Mouse (Mus musculus): ENCODE data around the gene Ctsd. TPM values are rescaled to one million over a fixed set of nuclear protein-coding genes. Genes with fewer than 3 reads are reported as not detected.

The Ctsd gene
- total and polyA plus RNA-seq, 2 experiments from 2014 or later = 484 to 1,105 TPM

GRCm38 (mm10) chr7:142399250-142399649 is 11.4 kb upstream of the Ctsd start:
- Histone ChIP-seq H3K27ac (ENCODE audit: low read depth) (no peak overlapping the region), H3K4me2 (ENCODE audit: low read depth, low read length) (no peak overlapping the region), H3K36me3 (replicated peaks; ENCODE audit: control insufficient read depth, insufficient read depth, low read length) (no peaks in the 10 kb centered on the region), H3K9ac (replicated peaks; ENCODE audit: low read depth, low read length) (no peak overlapping the region), H3K4me3 (ENCODE audit: low read depth, low read length) (no peak overlapping the region), H3K9me3 (replicated peaks; ENCODE audit: control insufficient read depth, low read length) (no peaks in the 10 kb centered on the region), H3K27me3 (ENCODE audit: control insufficient read depth, insufficient read depth, low read length) (no peaks in the 10 kb centered on the region), H3K4me1 (ENCODE audit: control insufficient read depth, insufficient read depth) (no peaks in the 10 kb centered on the region)
- DNase-seq (ENCODE audit: low spot score) = no peak
- 81% methylated on average over 1 of the region's 1 CpGs for WGBS
- TF ChIP-seq EP300 (IDR thresholded peaks at IDR 0.05; ENCODE audit: low read depth) = no peak
- TF ChIP-seq CTCF (IDR thresholded peaks at IDR 0.05; ENCODE audit: low read depth) = no peak
- ATAC-seq (ENCODE audit: insufficient read depth, low read depth) = no peak

- no peak for TF ChIP-seq EP300 (IDR thresholded peaks at IDR 0.05; ENCODE audit: low read depth)
- TF ChIP-seq CTCF (IDR thresholded peaks at IDR 0.05; ENCODE audit: low read depth) = no peak
- H3K27me3 ChIP-seq (ENCODE audit: control insufficient read depth, insufficient read depth, low read length) = no peaks in the 10 kb centered on the region
- H3K36me3 ChIP-seq (replicated peaks; ENCODE audit: control insufficient read depth, insufficient read depth, low read length) = no peaks in the 10 kb centered on the region
- WGBS = 32% methylated on average over 2 of the region's 2 CpGs
- H3K4me3 ChIP-seq (ENCODE audit: low read depth, low read length) = no peak overlapping the region
- ATAC-seq (ENCODE audit: insufficient read depth, low read depth) (peak; percentile 21; the same call in 1 of the 2 replicates), DNase-seq (ENCODE audit: low spot score) (peak; percentile 14)
- H3K9me3 ChIP-seq (replicated peaks; ENCODE audit: control insufficient read depth, low read length) = no peaks in the 10 kb centered on the region
- H3K4me1 ChIP-seq (ENCODE audit: control insufficient read depth, insufficient read depth) = no peaks in the 10 kb centered on the region
- H3K27ac ChIP-seq (ENCODE audit: low read depth) = no peak overlapping the region; the same call in 1 of the 2 replicates
- H3K9ac ChIP-seq (replicated peaks; ENCODE audit: low read depth, low read length) = no peak overlapping the region
- no peak overlapping the region for H3K4me2 ChIP-seq (ENCODE audit: low read depth, low read length)
Observed at GRCm38 (mm10) chr7:142398052-142398451, 10.2 kb upstream of the Ctsd start.

GRCm38 (mm10) chr7:142396611-142397010 is 8.8 kb upstream of the Ctsd start:
- no peak overlapping the region for H3K4me3 ChIP-seq (ENCODE audit: low read depth, low read length)
- 63% methylated on average over 1 of the region's 1 CpGs for WGBS
- no peak for DNase-seq (ENCODE audit: low spot score)

GRCm38 (mm10) chr7:142395472-142395871 is 7.6 kb upstream of the Ctsd start:
- Histone ChIP-seq H3K4me1 (ENCODE audit: control insufficient read depth, insufficient read depth) (no peaks in the 10 kb centered on the region), H3K4me2 (ENCODE audit: low read depth, low read length) (no peak overlapping the region), H3K4me3 (ENCODE audit: low read depth, low read length) (no peak overlapping the region), H3K9me3 (replicated peaks; ENCODE audit: control insufficient read depth, low read length) (no peaks in the 10 kb centered on the region), H3K27ac (ENCODE audit: low read depth) (no peak overlapping the region), H3K9ac (replicated peaks; ENCODE audit: low read depth, low read length) (no peak overlapping the region), H3K36me3 (replicated peaks; ENCODE audit: control insufficient read depth, insufficient read depth, low read length) (no peaks in the 10 kb centered on the region), H3K27me3 (ENCODE audit: control insufficient read depth, insufficient read depth, low read length) (no peaks in the 10 kb centered on the region)
- no peak for ATAC-seq (ENCODE audit: insufficient read depth, low read depth)
- DNase-seq (ENCODE audit: low spot score) = no peak
- TF ChIP-seq CTCF (IDR thresholded peaks at IDR 0.05; ENCODE audit: low read depth) (no peak), EP300 (IDR thresholded peaks at IDR 0.05; ENCODE audit: low read depth) (no peak)
- whole genome bisulfite sequencing = 79% methylated on average over 4 of the region's 4 CpGs

More at GRCm38 (mm10) chr7:142396611-142397010, 8.8 kb upstream of the Ctsd start:
- no peak overlapping the region for H3K4me2 ChIP-seq (ENCODE audit: low read depth, low read length)
- no peak overlapping the region for H3K27ac ChIP-seq (ENCODE audit: low read depth)
- H3K9ac ChIP-seq (replicated peaks; ENCODE audit: low read depth, low read length) = no peak overlapping the region
- no peaks in the 10 kb centered on the region for H3K36me3 ChIP-seq (replicated peaks; ENCODE audit: control insufficient read depth, insufficient read depth, low read length)
- H3K4me1 ChIP-seq (ENCODE audit: control insufficient read depth, insufficient read depth) = no peaks in the 10 kb centered on the region
- TF ChIP-seq EP300 (IDR thresholded peaks at IDR 0.05; ENCODE audit: low read depth) (no peak), CTCF (IDR thresholded peaks at IDR 0.05; ENCODE audit: low read depth) (no peak)
- H3K9me3 ChIP-seq (replicated peaks; ENCODE audit: control insufficient read depth, low read length) = no peaks in the 10 kb centered on the region
- H3K27me3 ChIP-seq (ENCODE audit: control insufficient read depth, insufficient read depth, low read length) = no peaks in the 10 kb centered on the region
- no peak for ATAC-seq (ENCODE audit: insufficient read depth, low read depth)

GRCm38 (mm10) chr7:142394261-142395190 is 6.7 kb upstream of the Ctsd start:
- peak overlapping the region; percentile 23 for H3K27ac ChIP-seq (ENCODE audit: low read depth)
- 56% methylated on average over 6 of the region's 6 CpGs for WGBS
- no peak overlapping the region for H3K4me2 ChIP-seq (ENCODE audit: low read depth, low read length)
- H3K4me1 ChIP-seq (ENCODE audit: control insufficient read depth, insufficient read depth) = no peaks in the 10 kb centered on the region
- DNase-seq (ENCODE audit: low spot score) (no peak), ATAC-seq (ENCODE audit: insufficient read depth, low read depth) (no peak)
- TF ChIP-seq CTCF (IDR thresholded peaks at IDR 0.05; ENCODE audit: low read depth) (no peak), EP300 (IDR thresholded peaks at IDR 0.05; ENCODE audit: low read depth) (0 out of 2 replicates have a peak, but pooled peaks have one; percentile 10)
- H3K4me3 ChIP-seq (ENCODE audit: low read depth, low read length) = no peak overlapping the region
- H3K9ac ChIP-seq (replicated peaks; ENCODE audit: low read depth, low read length) = no peak overlapping the region
- H3K9me3 ChIP-seq (replicated peaks; ENCODE audit: control insufficient read depth, low read length) = no peaks in the 10 kb centered on the region
- no peaks in the 10 kb centered on the region for H3K36me3 ChIP-seq (replicated peaks; ENCODE audit: control insufficient read depth, insufficient read depth, low read length)
- no peaks in the 10 kb centered on the region for H3K27me3 ChIP-seq (ENCODE audit: control insufficient read depth, insufficient read depth, low read length)
